Mouse (Mus musculus) stomach, embryonic 15.5 days (tissue): ENCODE data around the gene Apopt1. TPM values are rescaled to one million over a fixed set of nuclear protein-coding genes. Genes with fewer than 3 reads are reported as not detected.

ENCODE experiments used
- ATAC-seq: fragments of 200-750 bp; cut with Nextera tagmentation; 2 replicates; pipeline ENCODE4 v1.8.0; 2017; ENCODE audit warnings: low read depth, moderate number of reproducible peaks, moderate TSS enrichment; ENCODE audit not compliant: insufficient read depth, low FRiP score
- H3K27ac ChIP-seq: fragments of 300-500 bp; sonication (generic); 2 replicates; pipeline ENCODE4 v1.5.1; 2015; ENCODE audit warnings: mild to moderate bottlenecking, inconsistent platforms
- H3K27me3 ChIP-seq: fragments of 300-500 bp; sonication (generic); replicated peaks from 2 replicates; pipeline ENCODE4 v1.6.1; 2015; ENCODE audit warnings: inconsistent platforms
- H3K36me3 ChIP-seq: fragments of 300-500 bp; sonication (generic); 2 replicates; pipeline ENCODE4 v1.6.1; 2015; ENCODE audit warnings: inconsistent platforms
- H3K4me1 ChIP-seq: fragments of 300-500 bp; sonication (generic); 2 replicates; pipeline ENCODE4 v1.6.1; 2015; ENCODE audit warnings: inconsistent platforms
- H3K4me2 ChIP-seq: fragments of 300-500 bp; sonication (generic); 2 replicates; pipeline ENCODE4 v1.6.1; 2015; ENCODE audit warnings: mild to moderate bottlenecking, inconsistent platforms
- H3K4me3 ChIP-seq: fragments of 300-500 bp; sonication (generic); replicated peaks from 2 replicates; pipeline ENCODE4 v1.5.1; 2015; ENCODE audit warnings: inconsistent platforms
- H3K9ac ChIP-seq: fragments of 300-500 bp; sonication (generic); 2 replicates; pipeline ENCODE4 v1.6.1; 2015; ENCODE audit warnings: inconsistent platforms
- H3K9me3 ChIP-seq: fragments of 300-500 bp; sonication (generic); 2 replicates; pipeline ENCODE4 v1.6.1; 2016; ENCODE audit warnings: inconsistent platforms
- WGBS: fragments of 180-500 bp; shearing (Covaris S2); methylation state at CpG from one replicate; pipeline ENCODE4 v1.1.7; 2015; 5-methylcytosine and 5-hydroxymethylcytosine counted together
- polyA plus RNA-seq: library from polyadenylated mRNA; unstranded; fragments of >200 nt; fragmentation: Nextera tagmentation; extraction: Ambion mirVana; gene quantifications from 2 replicates; pipeline ENCODE4 v1.2.1, GENCODE M21; 2015

Gene Apopt1
- polyA plus RNA-seq = 46.4 and 51.3 TPM in 2 replicates

- H3K36me3 ChIP-seq = peaks cover 28% of the 10 kb centered on the region
- no peaks in the 10 kb centered on the region for H3K27me3 ChIP-seq
- H3K4me3 ChIP-seq = peak within 1 kb of the TSS; percentile 77
- peak; percentile 94 for ATAC-seq
- H3K4me1 ChIP-seq = peaks cover 20% of the 10 kb centered on the region
- WGBS = 0% methylated on average over 81 of the region's 86 CpGs
- H3K4me2 ChIP-seq = peak within 1 kb of the TSS; percentile 72
- peak within 1 kb of the TSS; percentile 62 for H3K27ac ChIP-seq
- no peaks in the 10 kb centered on the region for H3K9me3 ChIP-seq
- peak within 1 kb of the TSS; percentile 84 for H3K9ac ChIP-seq
These were observed at the start of gene Apopt1, which contains the start of gene Bag5 for GRCm38 (mm10) chr12:111713004-111713651. Apopt1 (plus strand) TSS chr12:111713261. Bag5 (minus strand) TSS chr12:111713257.

GRCm38 (mm10) chr12:111664144-111664634 is 48.9 kb upstream of the Apopt1 start:
- no peak overlapping the region for H3K9ac ChIP-seq
- H3K4me2 ChIP-seq = peak overlapping the region; percentile 19; the same call in 1 of the 2 replicates
- H3K4me3 ChIP-seq = no peak overlapping the region
- 18% methylated on average over 6 of the region's 6 CpGs for WGBS
- peak; percentile 72 for ATAC-seq
- H3K36me3 ChIP-seq = peaks cover 5% of the 10 kb centered on the region; the same call in 1 of the 2 replicates
- H3K27ac ChIP-seq = peak overlapping the region; percentile 81
- H3K4me1 ChIP-seq = peaks cover 31% of the 10 kb centered on the region
- H3K27me3 ChIP-seq = no peaks in the 10 kb centered on the region
- H3K9me3 ChIP-seq = no peaks in the 10 kb centered on the region

GRCm38 (mm10) chr12:111665041-111665880 is 47.8 kb upstream of the Apopt1 start:
- Histone ChIP-seq H3K27ac (peak overlapping the region; percentile 35; the same call in 1 of the 2 replicates), H3K4me2 (no peak overlapping the region), H3K9ac (no peak overlapping the region), H3K9me3 (no peaks in the 10 kb centered on the region), H3K36me3 (peaks cover 5% of the 10 kb centered on the region; the same call in 1 of the 2 replicates), H3K4me3 (no peak overlapping the region), H3K4me1 (peaks cover 40% of the 10 kb centered on the region), H3K27me3 (no peaks in the 10 kb centered on the region)
- 79% methylated on average over 13 of the region's 13 CpGs for WGBS
- no peak for ATAC-seq

GRCm38 (mm10) chr12:111666380-111666779 is 46.7 kb upstream of the Apopt1 start:
- no peak for ATAC-seq
- no peak overlapping the region for H3K9ac ChIP-seq
- no peak overlapping the region for H3K27ac ChIP-seq
- H3K27me3 ChIP-seq = 0 out of 2 replicates have a peak, but pooled peaks cover 4% of the 10 kb centered on the region
- H3K4me2 ChIP-seq = no peak overlapping the region
- 64% methylated on average over 13 of the region's 13 CpGs for WGBS
- H3K9me3 ChIP-seq = no peaks in the 10 kb centered on the region
- H3K4me3 ChIP-seq = no peak overlapping the region
- H3K36me3 ChIP-seq = peaks cover 5% of the 10 kb centered on the region; the same call in 1 of the 2 replicates
- H3K4me1 ChIP-seq = peaks cover 51% of the 10 kb centered on the region

GRCm38 (mm10) chr12:111667421-111667820 is 45.6 kb upstream of the Apopt1 start:
- no peak for ATAC-seq

GRCm38 (mm10) chr12:111668457-111668912 is 44.6 kb upstream of the Apopt1 start:
- Histone ChIP-seq H3K4me1 (peaks cover 64% of the 10 kb centered on the region), H3K27me3 (peaks cover 22% of the 10 kb centered on the region), H3K9ac (no peak overlapping the region), H3K36me3 (no peaks in the 10 kb centered on the region), H3K4me2 (peak overlapping the region; percentile 96), H3K9me3 (no peaks in the 10 kb centered on the region), H3K4me3 (peak overlapping the region; percentile 61; the same call in 1 of the 2 replicates), H3K27ac (peak overlapping the region; percentile 89)
- peak; percentile 33 for ATAC-seq
- 2% methylated on average over 8 of the region's 8 CpGs for WGBS

More at GRCm38 (mm10) chr12:111667421-111667820, 45.6 kb upstream of the Apopt1 start:
- no peak overlapping the region for H3K27ac ChIP-seq
- H3K4me1 ChIP-seq = peaks cover 61% of the 10 kb centered on the region
- no peak overlapping the region for H3K9ac ChIP-seq
- peaks cover 12% of the 10 kb centered on the region; the same call in 1 of the 2 replicates for H3K27me3 ChIP-seq
- no peaks in the 10 kb centered on the region for H3K36me3 ChIP-seq
- no peak overlapping the region for H3K4me2 ChIP-seq
- no peak overlapping the region for H3K4me3 ChIP-seq
- 92% methylated on average over 5 of the region's 5 CpGs for WGBS
- H3K9me3 ChIP-seq = no peaks in the 10 kb centered on the region

- 54% methylated on average over 23 of the region's 23 CpGs for WGBS
- H3K9me3 ChIP-seq = no peaks in the 10 kb centered on the region
- H3K27ac ChIP-seq = peak overlapping the region; percentile 89
- peaks cover 58% of the 10 kb centered on the region for H3K4me1 ChIP-seq
- H3K36me3 ChIP-seq = no peaks in the 10 kb centered on the region
- H3K9ac ChIP-seq = no peak overlapping the region
- no peak for ATAC-seq
- H3K4me2 ChIP-seq = peak overlapping the region; percentile 96
- peaks cover 28% of the 10 kb centered on the region for H3K27me3 ChIP-seq
- peak overlapping the region; percentile 61 for H3K4me3 ChIP-seq
These were observed 43.9 kb upstream of the Apopt1 start for GRCm38 (mm10) chr12:111669000-111669788.

GRCm38 (mm10) chr12:111669961-111670360 is 43.1 kb upstream of the Apopt1 start:
- H3K9me3 ChIP-seq = no peaks in the 10 kb centered on the region
- H3K27ac ChIP-seq = 0 out of 2 replicates have a peak overlapping the region, but pooled peaks have one; percentile 48
- ATAC-seq = no peak
- no peaks in the 10 kb centered on the region for H3K36me3 ChIP-seq
- H3K4me3 ChIP-seq = peak overlapping the region; percentile 61
- H3K4me2 ChIP-seq = peak overlapping the region; percentile 96
- peaks cover 56% of the 10 kb centered on the region for H3K4me1 ChIP-seq
- H3K27me3 ChIP-seq = peaks cover 28% of the 10 kb centered on the region
- 65% methylated on average over 8 of the region's 8 CpGs for WGBS
- no peak overlapping the region for H3K9ac ChIP-seq

GRCm38 (mm10) chr12:111670371-111670971 is 42.6 kb upstream of the Apopt1 start:
- H3K36me3 ChIP-seq = no peaks in the 10 kb centered on the region
- WGBS = 14% methylated on average over 29 of the region's 29 CpGs
- 0 out of 2 replicates have a peak overlapping the region, but pooled peaks have one; percentile 48 for H3K27ac ChIP-seq
- peak overlapping the region; percentile 61 for H3K4me3 ChIP-seq
- ATAC-seq = no peak
- no peaks in the 10 kb centered on the region for H3K9me3 ChIP-seq
- H3K4me1 ChIP-seq = peaks cover 51% of the 10 kb centered on the region
- no peak overlapping the region for H3K9ac ChIP-seq
- peak overlapping the region; percentile 96 for H3K4me2 ChIP-seq
- peaks cover 28% of the 10 kb centered on the region for H3K27me3 ChIP-seq

- Histone ChIP-seq H3K9me3 (no peaks in the 10 kb centered on the region), H3K27me3 (peaks cover 28% of the 10 kb centered on the region), H3K36me3 (no peaks in the 10 kb centered on the region), H3K4me3 (peak overlapping the region; percentile 61), H3K4me2 (peak overlapping the region; percentile 96), H3K9ac (peak overlapping the region; percentile 61; the same call in 1 of the 2 replicates), H3K4me1 (peaks cover 48% of the 10 kb centered on the region), H3K27ac (0 out of 2 replicates have a peak overlapping the region, but pooled peaks have one; percentile 11)
- WGBS = 2% methylated on average over 34 of the region's 35 CpGs
- ATAC-seq = no peak
These were observed 42.1 kb upstream of the Apopt1 start for GRCm38 (mm10) chr12:111670976-111671375.
